Mouse (Mus musculus) forebrain, embryonic 15.5 days (tissue): Measurements from ENCODE around the gene Ovol3. TPM values are rescaled to one million over a fixed set of nuclear protein-coding genes. Genes with fewer than 3 reads are reported as not detected.
"Not testable (repeated sequence)": the region's sequence is repeated elsewhere in the genome, so short reads cannot be mapped to it uniquely, and the experiment has no call there.

Experiments used
- ATAC-seq: fragments of 200-750 bp; cut with Nextera tagmentation; replicated peaks from 2 replicates; pipeline ENCODE4 v1.8.0; 2017; ENCODE audit warnings: mild to moderate bottlenecking, moderate TSS enrichment, moderate library complexity
- H3K27ac ChIP-seq: fragments of 300-500 bp; sonication (generic); replicated peaks from 2 replicates; pipeline ENCODE4 v1.5.1; 2015; ENCODE audit warnings: mild to moderate bottlenecking, inconsistent platforms
- H3K27me3 ChIP-seq: fragments of 300-500 bp; sonication (generic); 2 replicates; pipeline ENCODE4 v1.6.1; 2015; ENCODE audit warnings: inconsistent platforms
- H3K36me3 ChIP-seq: fragments of 300-500 bp; sonication (generic); 2 replicates; pipeline ENCODE4 v1.6.1; 2015; ENCODE audit warnings: mild to moderate bottlenecking, inconsistent platforms
- H3K4me1 ChIP-seq: fragments of 300-500 bp; sonication (generic); 2 replicates; pipeline ENCODE4 v1.6.1; 2015; ENCODE audit warnings: inconsistent platforms
- H3K4me2 ChIP-seq: fragments of 300-500 bp; sonication (generic); replicated peaks from 2 replicates; pipeline ENCODE4 v1.6.1; 2015; ENCODE audit warnings: mild to moderate bottlenecking, inconsistent platforms
- H3K4me3 ChIP-seq: fragments of 300-500 bp; sonication (generic); 2 replicates; pipeline ENCODE4 v1.5.1; 2015; ENCODE audit warnings: mild to moderate bottlenecking, inconsistent platforms
- H3K9ac ChIP-seq: fragments of 300-500 bp; sonication (generic); replicated peaks from 2 replicates; pipeline ENCODE4 v1.6.1; 2015; ENCODE audit warnings: mild to moderate bottlenecking, inconsistent platforms
- H3K9me3 ChIP-seq: fragments of 300-500 bp; sonication (generic); 2 replicates; pipeline ENCODE4 v1.6.1; 2016; ENCODE audit warnings: inconsistent platforms
- WGBS: fragments of 180-500 bp; shearing (Covaris S2); methylation state at CpG from one replicate; pipeline ENCODE4 v1.1.7; 2015; ENCODE audit warnings: mixed read lengths; 5-methylcytosine and 5-hydroxymethylcytosine counted together
- polyA plus RNA-seq: library from polyadenylated mRNA; unstranded; fragments of >200 nt; fragmentation: Nextera tagmentation; extraction: Ambion mirVana; gene quantifications from 2 replicates; pipeline ENCODE4 v1.2.1, GENCODE M21; 2015

The Ovol3 gene
- polyA plus RNA-seq, 1 experiment from 2014 or later = not detected

- H3K36me3 ChIP-seq = 0 out of 2 replicates have a peak, but pooled peaks cover 6% of the 10 kb centered on the region
- no peak for ATAC-seq
- WGBS = 87% methylated on average over 2 of the region's 2 CpGs
Observed at GRCm38 (mm10) chr7:30265041-30265440, 29.5 kb upstream of the Ovol3 start.

GRCm38 (mm10) chr7:30251956-30252954 lies 16.7 kb upstream of the Ovol3 start:
- Histone ChIP-seq H3K9me3 (no peaks in the 10 kb centered on the region), H3K36me3 (peaks cover 6% of the 10 kb centered on the region; the same call in 1 of the 2 replicates), H3K4me1 (no peaks in the 10 kb centered on the region), H3K4me3 (no peak overlapping the region), H3K27me3 (no peaks in the 10 kb centered on the region), H3K4me2 (no peak overlapping the region), H3K27ac (no peak overlapping the region), H3K9ac (no peak overlapping the region)
- ATAC-seq = no peak
- WGBS = 91% methylated on average over 12 of the region's 12 CpGs

More at GRCm38 (mm10) chr7:30265041-30265440, 29.5 kb upstream of the Ovol3 start:
- H3K9me3 ChIP-seq = no peaks in the 10 kb centered on the region
- H3K4me2 ChIP-seq = no peak overlapping the region
- H3K27me3 ChIP-seq = no peaks in the 10 kb centered on the region
- H3K4me1 ChIP-seq = no peaks in the 10 kb centered on the region
- H3K9ac ChIP-seq = no peak overlapping the region
- no peak overlapping the region for H3K27ac ChIP-seq
- no peak overlapping the region for H3K4me3 ChIP-seq

- WGBS = 86% methylated on average over 3 of the region's 3 CpGs
- peaks cover 13% of the 10 kb centered on the region for H3K4me1 ChIP-seq
- not testable (repeated sequence) for H3K27ac ChIP-seq, H3K9ac ChIP-seq, H3K9me3 ChIP-seq, H3K4me3 ChIP-seq, H3K36me3 ChIP-seq, H3K4me2 ChIP-seq, H3K27me3 ChIP-seq, ATAC-seq
Observed at GRCm38 (mm10) chr7:30237374-30237773, 1.8 kb upstream of the Ovol3 start.

GRCm38 (mm10) chr7:30235091-30235490 lies 434 bp downstream of the Ovol3 start:
- Histone ChIP-seq H3K4me2 (no peak overlapping the region), H3K4me3 (no peak overlapping the region), H3K27me3 (no peaks in the 10 kb centered on the region), H3K9me3 (no peaks in the 10 kb centered on the region), H3K36me3 (no peaks in the 10 kb centered on the region), H3K27ac (no peak overlapping the region), H3K9ac (no peak overlapping the region), H3K4me1 (peaks cover 23% of the 10 kb centered on the region)
- ATAC-seq = no peak
- WGBS = 93% methylated on average over 8 of the region's 8 CpGs

GRCm38 (mm10) chr7:30234276-30234858 lies 1.2 kb downstream of the Ovol3 start:
- peaks cover 23% of the 10 kb centered on the region for H3K4me1 ChIP-seq
- H3K4me2 ChIP-seq = no peak overlapping the region
- WGBS = 92% methylated on average over 15 of the region's 15 CpGs
- H3K9ac ChIP-seq = no peak overlapping the region
- H3K36me3 ChIP-seq = no peaks in the 10 kb centered on the region
- no peak overlapping the region for H3K27ac ChIP-seq
- H3K9me3 ChIP-seq = no peaks in the 10 kb centered on the region
- no peak overlapping the region for H3K4me3 ChIP-seq
- H3K27me3 ChIP-seq = no peaks in the 10 kb centered on the region
- ATAC-seq = no peak

- WGBS = 88% methylated on average over 20 of the region's 20 CpGs
- peak overlapping the region; percentile 76; the same call in 1 of the 2 replicates for H3K4me3 ChIP-seq
- H3K4me2 ChIP-seq = no peak overlapping the region
- no peaks in the 10 kb centered on the region for H3K9me3 ChIP-seq
- H3K27me3 ChIP-seq = no peaks in the 10 kb centered on the region
- ATAC-seq = no peak
- peaks cover 23% of the 10 kb centered on the region for H3K4me1 ChIP-seq
- no peak overlapping the region for H3K9ac ChIP-seq
- H3K27ac ChIP-seq = no peak overlapping the region
- no peaks in the 10 kb centered on the region for H3K36me3 ChIP-seq
Observed at GRCm38 (mm10) chr7:30233387-30233786, 2.1 kb downstream of the Ovol3 start.

- peak; percentile 20; the same call in 1 of the 2 replicates for ATAC-seq
- H3K9me3 ChIP-seq = no peaks in the 10 kb centered on the region
- H3K4me3 ChIP-seq = peak overlapping the region; percentile 76
- no peaks in the 10 kb centered on the region for H3K27me3 ChIP-seq
- peaks cover 23% of the 10 kb centered on the region for H3K4me1 ChIP-seq
- H3K4me2 ChIP-seq = peak overlapping the region; percentile 71
- peak overlapping the region; percentile 62 for H3K9ac ChIP-seq
- 6% methylated on average over 24 of the region's 24 CpGs for WGBS
- H3K36me3 ChIP-seq = 0 out of 2 replicates have a peak, but pooled peaks cover 4% of the 10 kb centered on the region
- peak overlapping the region; percentile 96 for H3K27ac ChIP-seq
Observed at GRCm38 (mm10) chr7:30232631-30233148, 2.8 kb downstream of the Ovol3 start.

GRCm38 (mm10) chr7:30231669-30232454 lies 3.7 kb downstream of the Ovol3 start, which contains the start of the genes Polr2i and Tbcb:
Gene Polr2i, plus strand, starts transcription at chr7:30231948.
Gene Tbcb, minus strand, starts transcription at chr7:30232272.
- H3K36me3 ChIP-seq = peaks cover 8% of the 10 kb centered on the region; the same call in 1 of the 2 replicates
- H3K4me1 ChIP-seq = peaks cover 23% of the 10 kb centered on the region
- H3K27ac ChIP-seq = peak within 1 kb of the TSS; percentile 96
- H3K9ac ChIP-seq = peak within 1 kb of the TSS; percentile 62
- peak within 1 kb of the TSS; percentile 76 for H3K4me3 ChIP-seq
- peak; percentile 95 for ATAC-seq
- H3K27me3 ChIP-seq = no peaks in the 10 kb centered on the region
- WGBS = under 1% methylated on average over 67 of the region's 67 CpGs
- H3K9me3 ChIP-seq = no peaks in the 10 kb centered on the region
- peak within 1 kb of the TSS; percentile 71 for H3K4me2 ChIP-seq

GRCm38 (mm10) chr7:30231328-30231668 lies 4.2 kb downstream of the Ovol3 start:
- Histone ChIP-seq H3K9me3 (no peaks in the 10 kb centered on the region), H3K4me2 (peak overlapping the region; percentile 59), H3K27ac (peak overlapping the region; percentile 96), H3K9ac (peak overlapping the region; percentile 51), H3K4me3 (peak overlapping the region; percentile 76), H3K27me3 (no peaks in the 10 kb centered on the region), H3K36me3 (peaks cover 13% of the 10 kb centered on the region), H3K4me1 (peaks cover 23% of the 10 kb centered on the region)
- no peak; the same call in 1 of the 2 replicates for ATAC-seq
- under 1% methylated on average over 16 of the region's 16 CpGs for WGBS

GRCm38 (mm10) chr7:30224206-30224605 lies 11.3 kb downstream of the Ovol3 start:
- Histone ChIP-seq H3K4me2 (no peak overlapping the region), H3K9ac (no peak overlapping the region), H3K9me3 (no peaks in the 10 kb centered on the region), H3K27me3 (no peaks in the 10 kb centered on the region), H3K4me3 (no peak overlapping the region), H3K4me1 (peaks cover 9% of the 10 kb centered on the region), H3K27ac (no peak overlapping the region), H3K36me3 (peaks cover 45% of the 10 kb centered on the region)
- WGBS = 91% methylated on average over 12 of the region's 12 CpGs
- no peak for ATAC-seq

- 94% methylated on average over 5 of the region's 5 CpGs for WGBS
- H3K27ac ChIP-seq = no peak overlapping the region
- no peak overlapping the region for H3K9ac ChIP-seq
- no peaks in the 10 kb centered on the region for H3K27me3 ChIP-seq
- no peaks in the 10 kb centered on the region for H3K9me3 ChIP-seq
- peaks cover 12% of the 10 kb centered on the region for H3K4me1 ChIP-seq
- H3K4me2 ChIP-seq = no peak overlapping the region
- peaks cover 41% of the 10 kb centered on the region for H3K36me3 ChIP-seq
- ATAC-seq = no peak
- H3K4me3 ChIP-seq = no peak overlapping the region
Observed at GRCm38 (mm10) chr7:30222205-30222604, 13.3 kb downstream of the Ovol3 start.
